Mouse (Mus musculus) thymus, adult 2 months (tissue): ENCODE results near the gene Arrdc3.

ENCODE experiments used
- CTCF ChIP-seq: fragments of 200-500 bp; IDR thresholded peaks from 2 replicates; pipeline ENCODE4 v1.5.1; 2012; ENCODE audit warnings: mild to moderate bottlenecking, control low read depth, low read length, moderate library complexity, borderline replicate concordance; ENCODE audit not compliant: control insufficient read depth, poor library complexity, insufficient read depth; ENCODE audit errors: extremely low read depth
- POLR2A ChIP-seq: fragments of 200-500 bp; IDR thresholded peaks from 2 replicates; pipeline ENCODE4 v1.6.1; 2012; ENCODE audit warnings: mild to moderate bottlenecking, low read length, control low read depth, moderate library complexity; ENCODE audit not compliant: control insufficient read depth, poor library complexity, insufficient read depth; ENCODE audit errors: extremely low read depth

DNA sequence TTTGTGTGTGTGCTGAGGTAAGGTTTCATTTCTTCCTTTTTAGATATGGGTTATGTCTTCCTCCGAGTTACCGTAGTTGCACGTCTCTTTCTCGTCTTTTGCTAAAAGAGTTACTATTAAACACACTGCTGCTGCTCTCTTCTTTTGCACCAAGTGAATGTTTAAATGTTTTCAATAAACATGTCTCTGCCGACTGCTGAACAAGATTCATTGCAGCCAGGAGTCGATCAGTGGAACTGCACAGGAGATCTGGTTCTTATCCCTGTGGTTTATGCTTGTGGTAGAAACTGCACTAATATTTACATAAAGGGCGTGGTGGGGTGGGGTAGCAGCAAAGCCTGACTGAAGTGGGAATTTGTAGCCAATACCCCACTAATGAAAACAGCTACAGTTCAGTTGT, 45.0 kb downstream of the Arrdc3 start:
- TF ChIP-seq POLR2A (no peak), CTCF (no peak)
